Mouse (Mus musculus): ENCODE results near the gene Dnaic1.

DNA sequence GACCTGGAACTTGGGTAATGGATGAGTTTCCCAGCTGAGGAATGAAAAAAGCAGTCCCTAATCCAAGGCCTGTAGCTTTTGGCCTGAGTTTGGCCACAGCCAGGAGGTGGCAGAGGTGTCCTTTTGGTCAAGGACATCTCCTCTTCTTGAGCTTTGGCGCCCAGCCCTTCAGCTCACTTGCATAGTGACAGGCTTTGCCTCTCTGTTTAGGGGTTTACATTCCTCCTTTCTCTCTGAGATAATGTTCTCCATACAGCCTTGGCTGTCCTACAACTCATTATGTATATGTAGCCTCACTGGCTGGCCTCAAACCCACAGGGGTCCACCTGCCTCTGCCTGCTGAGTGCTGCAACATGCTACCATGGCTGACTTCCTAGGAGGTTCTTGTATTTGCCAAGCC lies 22.5 kb upstream of the Dnaic1 start:
- TF ChIP-seq CTCF (IDR thresholded peaks at IDR 0.05; ENCODE audit: control insufficient read depth, insufficient read depth, insufficient replicate concordance, low read depth, low read length) (no peak), POLR2A (IDR thresholded peaks at IDR 0.05; ENCODE audit: control insufficient read depth, low read depth, low read length) (no peak)

Data from testis, adult 2 months (tissue).